Mouse (Mus musculus): ENCODE results near the gene Cnpy1.

The Cnpy1 gene

GRCm38 (mm10) chr5:28238876-28239275 lies 6.7 kb downstream of the Cnpy1 start:
- DNase-seq = no peak

GRCm38 (mm10) chr5:28238152-28238551 lies 7.5 kb downstream of the Cnpy1 start:
- DNase-seq = no peak

GRCm38 (mm10) chr5:28237715-28238114 lies 7.9 kb downstream of the Cnpy1 start:
- no peak for DNase-seq

- no peak for DNase-seq
Measured at GRCm38 (mm10) chr5:28237055-28237454, 8.6 kb downstream of the Cnpy1 start.

GRCm38 (mm10) chr5:28236098-28236497 lies 9.5 kb downstream of the Cnpy1 start:
- no peak for DNase-seq

- no peak for DNase-seq
Measured at GRCm38 (mm10) chr5:28232101-28232500, 13.5 kb downstream of the Cnpy1 start.

- DNase-seq = no peak
Measured at GRCm38 (mm10) chr5:28219596-28219995, 26.0 kb downstream of the Cnpy1 start.

GRCm38 (mm10) chr5:28213441-28213840 lies 32.2 kb downstream of the Cnpy1 start:
- no peak for DNase-seq

GRCm38 (mm10) chr5:28211651-28212310 lies 33.8 kb downstream of the Cnpy1 start:
- no peak for DNase-seq

- no peak for DNase-seq
Measured at GRCm38 (mm10) chr5:28210591-28211550, 34.7 kb downstream of the Cnpy1 start.

- no peak for DNase-seq
Measured at GRCm38 (mm10) chr5:28209549-28210431, 35.8 kb downstream of the Cnpy1 start.

GRCm38 (mm10) chr5:28208726-28209520 lies 36.7 kb downstream of the Cnpy1 start:
- DNase-seq = no peak

GRCm38 (mm10) chr5:28207043-28207442 lies 38.6 kb downstream of the Cnpy1 start:
- DNase-seq = no peak

GRCm38 (mm10) chr5:28206448-28206847 lies 39.2 kb downstream of the Cnpy1 start:
- no peak for DNase-seq

- DNase-seq = no peak
Measured at GRCm38 (mm10) chr5:28204678-28205077, 40.9 kb downstream of the Cnpy1 start.

GRCm38 (mm10) chr5:28203086-28203485 lies 42.5 kb downstream of the Cnpy1 start:
- no peak for DNase-seq

GRCm38 (mm10) chr5:28199089-28199873 lies 46.3 kb downstream of the Cnpy1 start:
- DNase-seq = no peak

- no peak for DNase-seq
Measured at GRCm38 (mm10) chr5:28195473-28195872, 50.1 kb downstream of the Cnpy1 start.

GRCm38 (mm10) chr5:28192099-28192454 lies 53.5 kb downstream of the Cnpy1 start:
- no peak for DNase-seq

- no peak for DNase-seq
Measured at GRCm38 (mm10) chr5:28191201-28192098, 54.2 kb downstream of the Cnpy1 start.

All from thymus, postnatal 36 days (tissue).